Mouse (Mus musculus) liver, embryonic 16.5 days (tissue): Measurements from ENCODE around the gene Dolpp1. TPM values are rescaled to one million over a fixed set of nuclear protein-coding genes. Genes with fewer than 3 reads are reported as not detected.

ENCODE experiments used
- ATAC-seq: fragments of 200-750 bp; cut with Nextera tagmentation; 2 replicates; pipeline ENCODE4 v1.8.0; 2017; ENCODE audit warnings: low read depth, mild to moderate bottlenecking, moderate number of reproducible peaks, moderate library complexity
- H3K27ac ChIP-seq: fragments of 300-500 bp; sonication (generic); 2 replicates; pipeline ENCODE4 v1.5.1; 2014; ENCODE audit warnings: mild to moderate bottlenecking, low read length
- H3K27me3 ChIP-seq: fragments of 300-500 bp; sonication (generic); 2 replicates; pipeline ENCODE4 v1.6.1; 2014; ENCODE audit warnings: low read depth, low read length, mixed read lengths; ENCODE audit not compliant: control insufficient read depth, insufficient read depth
- H3K36me3 ChIP-seq: fragments of 300-500 bp; sonication (generic); 2 replicates; pipeline ENCODE4 v1.6.1; 2014; ENCODE audit warnings: mild to moderate bottlenecking; ENCODE audit not compliant: control insufficient read depth, insufficient read depth
- H3K4me1 ChIP-seq: fragments of 300-500 bp; sonication (generic); 2 replicates; pipeline ENCODE4 v1.6.1; 2014; ENCODE audit warnings: low read depth, low read length, mixed read lengths; ENCODE audit not compliant: control insufficient read depth
- H3K4me2 ChIP-seq: fragments of 300-500 bp; sonication (generic); 2 replicates; pipeline ENCODE4 v1.6.1; 2014; ENCODE audit warnings: low read depth, low read length, mixed read lengths
- H3K4me3 ChIP-seq: fragments of 300-500 bp; sonication (generic); 2 replicates; pipeline ENCODE4 v1.5.1; 2014; ENCODE audit warnings: low read depth, mild to moderate bottlenecking, low read length
- H3K9ac ChIP-seq: fragments of 300-500 bp; sonication (generic); 2 replicates; pipeline ENCODE4 v1.6.1; 2014; ENCODE audit warnings: low read depth, low read length
- H3K9me3 ChIP-seq: fragments of 300-500 bp; sonication (generic); replicated peaks from 2 replicates; pipeline ENCODE4 v1.6.1; 2016; ENCODE audit warnings: low read length; ENCODE audit not compliant: control insufficient read depth
- WGBS: fragments of 180-500 bp; shearing (Covaris S2); extraction: QIAGEN DNeasy Blood & Tissue Kit; methylation state at CpG from one replicate; pipeline ENCODE4 v1.1.7; 2014; ENCODE audit not compliant: insufficient replicate concordance; 5-methylcytosine and 5-hydroxymethylcytosine counted together
- polyA plus RNA-seq: library from polyadenylated mRNA; unstranded; fragments of >200 nt; fragmentation: Nextera tagmentation; extraction: Ambion mirVana; gene quantifications from 2 replicates; pipeline ENCODE4 v1.2.1, GENCODE M21; 2015

The Dolpp1 gene
- polyA plus RNA-seq, 1 experiment from 2014 or later = 16.5 TPM

DNA sequence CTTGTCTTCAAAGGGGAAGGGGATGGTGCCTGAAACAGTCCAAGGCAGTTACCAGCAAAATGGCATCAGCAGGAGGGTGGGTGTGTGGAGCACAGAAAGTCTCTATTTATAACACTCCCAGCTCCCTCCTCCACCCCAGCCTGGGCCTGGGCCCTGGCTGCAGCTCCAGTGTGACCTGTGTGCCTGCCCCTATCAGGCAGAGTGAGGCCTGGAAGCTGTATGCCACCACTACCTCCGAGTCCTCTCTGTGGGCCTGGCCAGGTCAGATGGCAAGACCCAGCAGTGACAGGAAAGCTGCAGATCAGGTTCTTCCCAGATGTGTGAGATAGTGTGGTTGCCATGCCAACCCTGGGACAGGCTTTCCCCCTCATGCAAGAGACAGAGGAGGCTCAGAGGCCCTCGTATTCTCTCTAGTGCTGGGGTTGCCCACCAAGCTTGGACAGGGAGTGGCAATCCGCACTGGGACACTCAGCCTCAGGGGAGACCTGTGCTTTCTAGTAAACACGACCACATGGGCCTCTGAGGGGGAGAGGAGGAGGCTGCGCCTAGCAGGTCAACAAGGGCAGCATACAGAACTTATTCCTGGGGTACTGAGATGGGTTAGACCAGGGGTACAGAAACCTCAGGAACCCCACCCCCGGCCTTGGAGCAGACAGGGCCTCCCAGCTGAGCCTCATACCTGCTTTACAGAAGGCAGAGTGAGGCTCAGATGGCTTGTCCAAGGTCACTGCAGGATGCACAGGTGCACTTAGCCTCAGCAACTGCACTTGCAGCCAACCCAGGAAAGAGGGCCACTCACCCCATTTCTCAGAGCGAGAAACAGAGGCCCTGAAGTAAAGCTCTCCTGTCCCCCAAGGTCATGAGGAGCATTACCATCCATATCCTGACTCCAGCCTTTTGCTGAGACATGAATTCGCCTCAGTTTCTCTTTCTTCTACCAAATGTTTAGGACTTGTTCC, 34.2 kb upstream of the Dolpp1 start:
- Histone ChIP-seq H3K9ac (peak overlapping the region; percentile 6; the same call in 1 of the 2 replicates), H3K9me3 (no peaks in the 10 kb centered on the region), H3K27me3 (no peaks in the 10 kb centered on the region), H3K4me3 (peak overlapping the region; percentile 82), H3K4me1 (peaks cover 22% of the 10 kb centered on the region), H3K27ac (no peak overlapping the region), H3K4me2 (peak overlapping the region; percentile 96), H3K36me3 (no peaks in the 10 kb centered on the region)
- no peak for ATAC-seq
- WGBS = 47% methylated on average over 8 of the region's 8 CpGs

DNA sequence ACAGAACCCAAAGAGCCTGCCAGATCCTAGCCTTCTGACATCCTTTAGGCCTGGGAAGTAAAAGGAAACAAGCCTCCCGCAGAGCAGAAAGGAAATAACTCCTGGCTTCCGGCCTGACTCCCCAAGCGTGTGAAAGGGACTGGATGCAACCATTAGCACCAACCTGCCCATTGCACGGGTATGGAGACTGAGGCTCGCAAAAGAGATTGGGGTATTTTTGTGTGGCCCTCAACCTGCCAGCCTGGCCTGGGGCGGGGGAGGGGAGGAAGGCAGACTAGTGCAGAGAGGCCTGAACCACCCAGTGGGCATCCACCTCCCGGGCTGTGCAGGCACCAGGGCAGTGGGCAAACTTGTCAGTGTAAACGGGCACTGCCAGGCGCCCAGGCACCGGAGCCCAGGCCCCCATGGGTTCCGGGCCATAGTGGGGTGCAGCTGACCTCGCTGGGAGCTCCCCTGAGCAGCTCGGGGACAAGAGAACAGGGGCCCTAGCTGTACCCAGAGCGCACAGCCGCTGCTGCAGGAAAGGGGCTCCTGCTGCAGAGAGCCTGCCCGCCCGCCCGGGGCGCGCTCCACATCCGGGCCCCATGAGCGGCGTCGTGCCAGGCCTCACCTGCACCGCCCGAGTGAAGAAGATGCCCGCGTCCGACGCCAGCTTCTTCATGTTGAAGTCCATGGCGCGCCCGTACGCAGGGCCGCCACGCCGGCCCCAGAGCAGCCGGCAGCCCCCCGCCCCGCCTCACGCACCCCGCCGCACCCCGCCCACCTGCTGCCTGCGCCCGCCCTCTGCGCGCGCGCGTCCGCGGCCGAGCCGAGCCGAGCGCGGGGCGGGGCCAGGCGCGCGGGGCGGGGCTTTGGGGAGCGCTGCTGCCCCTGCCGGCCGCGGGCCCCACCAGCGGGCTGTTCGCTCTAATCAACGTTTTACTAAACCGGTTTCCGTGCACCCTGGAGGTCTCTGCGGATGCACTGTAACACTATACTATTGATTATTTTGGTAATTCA, 33.2 kb upstream of the Dolpp1 start, which contains the start of gene Sh3glb2:
Sh3glb2 (minus strand) TSS at position 805 of the 999 bp plus-strand sequence.
- no peaks in the 10 kb centered on the region for H3K36me3 ChIP-seq
- no peaks in the 10 kb centered on the region for H3K27me3 ChIP-seq
- H3K9me3 ChIP-seq = no peaks in the 10 kb centered on the region
- H3K4me1 ChIP-seq = peaks cover 22% of the 10 kb centered on the region
- no peak within 1 kb of the TSS for H3K27ac ChIP-seq
- ATAC-seq = peak; percentile 62
- peak within 1 kb of the TSS; percentile 82 for H3K9ac ChIP-seq
- peak within 1 kb of the TSS; percentile 82 for H3K4me3 ChIP-seq
- WGBS = 2% methylated on average over 58 of the region's 73 CpGs
- H3K4me2 ChIP-seq = peak within 1 kb of the TSS; percentile 96

DNA sequence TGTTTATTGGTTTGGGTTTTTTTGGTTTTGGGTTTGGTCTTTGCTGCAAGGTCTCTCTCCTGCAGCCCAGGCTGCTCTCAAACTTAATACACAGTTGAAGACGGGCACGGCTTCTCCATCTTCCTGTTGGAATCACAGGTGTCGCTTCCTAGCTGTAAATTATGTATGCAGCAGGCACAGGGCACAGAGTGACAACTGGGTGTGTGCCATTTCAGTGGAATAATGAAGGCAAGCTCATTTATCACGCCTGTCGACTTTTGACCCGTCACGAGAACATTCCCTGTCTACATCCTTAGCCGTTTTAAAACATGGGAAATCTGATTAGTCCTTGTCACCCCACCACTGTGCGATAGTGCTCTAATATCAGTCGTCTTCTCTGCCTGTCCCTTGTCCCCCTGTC, 31.4 kb upstream of the Dolpp1 start:
- H3K36me3 ChIP-seq = no peaks in the 10 kb centered on the region
- H3K9me3 ChIP-seq = no peaks in the 10 kb centered on the region
- WGBS = 72% methylated on average over 10 of the region's 10 CpGs
- no peak overlapping the region for H3K4me2 ChIP-seq
- H3K4me1 ChIP-seq = peaks cover 34% of the 10 kb centered on the region
- H3K4me3 ChIP-seq = no peak overlapping the region
- no peak overlapping the region for H3K9ac ChIP-seq
- H3K27me3 ChIP-seq = no peaks in the 10 kb centered on the region
- no peak overlapping the region for H3K27ac ChIP-seq
- ATAC-seq = no peak

DNA sequence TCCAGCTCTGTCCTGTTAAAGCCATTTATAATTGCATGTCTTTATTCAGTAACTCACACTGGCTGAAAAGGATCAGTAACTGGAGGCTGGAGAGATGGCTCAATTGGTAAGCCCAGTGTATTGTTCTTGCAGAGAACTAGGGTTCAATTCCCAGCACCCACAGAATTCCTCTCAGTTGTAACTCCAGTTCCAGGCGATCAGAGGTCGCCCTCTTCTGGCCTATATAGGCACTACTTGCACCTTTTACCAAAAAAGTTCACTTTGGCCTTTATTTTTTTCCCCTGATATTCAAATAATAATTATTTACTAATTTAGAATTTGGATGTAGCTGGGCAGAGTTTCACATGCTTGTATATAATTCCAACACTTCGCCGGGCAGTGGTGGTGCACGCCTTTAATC, 29.2 kb upstream of the Dolpp1 start:
- ATAC-seq = no peak
- WGBS = 74% methylated on average over 5 of the region's 5 CpGs
- H3K9me3 ChIP-seq = no peaks in the 10 kb centered on the region

DNA sequence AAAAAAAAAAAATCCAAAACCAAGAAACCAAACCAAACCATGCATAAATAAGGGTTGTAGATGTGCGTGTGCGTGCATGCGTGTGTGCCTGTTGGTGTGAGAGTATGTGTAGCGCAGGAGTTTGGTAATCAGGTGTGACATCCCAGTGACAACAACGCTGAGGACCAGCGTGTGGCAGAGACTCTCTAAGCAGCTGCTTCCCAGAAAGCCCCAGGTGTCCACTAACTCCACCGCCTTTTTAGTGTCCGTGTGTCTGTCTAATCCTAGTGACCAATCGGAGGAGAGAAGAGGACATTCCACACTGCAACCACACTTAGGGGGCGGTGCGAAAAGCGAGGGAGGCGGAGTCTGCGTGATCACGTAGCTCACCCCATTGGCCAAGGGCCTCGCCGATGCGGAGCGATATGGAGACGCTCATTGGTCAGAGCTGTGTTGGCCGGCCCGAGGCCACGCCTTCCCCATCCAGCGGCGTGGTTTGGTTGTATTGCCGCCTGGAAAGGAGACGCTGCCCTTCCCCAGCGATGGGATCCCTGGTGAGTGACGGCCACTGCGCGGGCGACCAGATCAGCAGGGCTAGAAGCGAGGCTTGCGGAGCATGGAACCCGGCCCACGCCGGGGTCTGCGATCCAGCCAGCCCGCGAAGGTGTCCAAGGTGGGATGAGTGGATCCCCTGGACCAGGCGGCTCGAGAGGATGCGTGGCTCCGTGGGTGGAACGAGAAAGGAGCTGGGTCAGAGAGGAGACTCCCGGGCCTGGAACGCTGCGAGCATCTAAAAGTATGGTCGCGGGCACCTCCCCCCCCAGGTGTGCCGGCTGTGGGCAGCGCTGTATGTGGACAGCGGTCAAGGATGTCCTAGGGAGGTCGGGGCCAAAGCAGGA, 28.0 kb upstream of the Dolpp1 start, which contains the start of gene Miga2:
Miga2 (plus strand) TSS at position 461 of the 878 bp plus-strand sequence.
- H3K4me1 ChIP-seq = peaks cover 19% of the 10 kb centered on the region
- ATAC-seq = peak; percentile 98
- peak within 1 kb of the TSS; percentile 88 for H3K9ac ChIP-seq
- H3K27me3 ChIP-seq = no peaks in the 10 kb centered on the region
- under 1% methylated on average over 54 of the region's 54 CpGs for WGBS
- no peaks in the 10 kb centered on the region for H3K9me3 ChIP-seq
- peaks cover 5% of the 10 kb centered on the region; the same call in 1 of the 2 replicates for H3K36me3 ChIP-seq
- peak within 1 kb of the TSS; percentile 67 for H3K27ac ChIP-seq
- H3K4me2 ChIP-seq = peak within 1 kb of the TSS; percentile 83
- peak within 1 kb of the TSS; percentile 91 for H3K4me3 ChIP-seq

More for the DNA sequence above, 29.2 kb upstream of the Dolpp1 start:
- Histone ChIP-seq H3K36me3 (no peaks in the 10 kb centered on the region), H3K4me2 (no peak overlapping the region), H3K4me3 (no peak overlapping the region), H3K27me3 (no peaks in the 10 kb centered on the region), H3K27ac (no peak overlapping the region), H3K4me1 (peaks cover 29% of the 10 kb centered on the region), H3K9ac (no peak overlapping the region)

DNA sequence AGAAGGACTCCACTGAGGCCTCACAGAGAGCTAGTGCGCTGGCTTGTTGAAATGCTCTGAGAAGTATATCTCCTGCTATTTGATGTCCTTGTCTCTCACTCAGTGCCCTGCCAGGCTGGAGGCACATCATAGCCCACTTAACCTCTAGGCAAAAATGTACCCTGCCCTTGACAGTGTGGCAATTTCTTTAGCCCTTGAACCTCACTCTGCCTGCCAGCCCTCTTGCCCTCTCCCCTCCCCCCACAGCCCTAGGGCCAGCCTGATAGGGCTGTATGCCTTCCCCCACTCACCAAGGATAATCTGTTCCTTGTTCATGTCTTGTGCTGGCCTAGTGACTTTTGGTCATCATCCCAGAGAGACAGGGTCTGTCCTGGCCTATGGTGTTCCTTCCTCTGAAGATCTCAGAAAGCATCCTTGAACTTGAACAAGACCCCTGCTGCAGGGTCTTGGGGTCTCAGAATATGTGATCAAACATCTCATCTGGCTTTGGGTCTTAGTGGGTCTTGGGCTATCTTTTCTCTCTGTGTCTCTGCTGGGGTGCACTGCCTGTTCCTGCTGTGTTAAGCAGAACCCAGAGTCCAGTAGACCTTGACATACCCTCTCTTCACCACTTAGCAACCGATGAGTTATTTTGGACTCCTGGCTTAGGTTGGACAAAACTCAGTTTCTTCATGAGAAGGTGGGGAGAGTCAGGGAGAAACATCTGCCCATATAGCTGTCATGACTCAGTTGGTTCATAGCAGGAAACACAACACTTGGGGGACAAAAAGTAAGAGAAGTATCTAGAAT, 26.6 kb upstream of the Dolpp1 start:
- WGBS = 76% methylated on average over 2 of the region's 2 CpGs
- Histone ChIP-seq H3K4me1 (peaks cover 13% of the 10 kb centered on the region), H3K27me3 (no peaks in the 10 kb centered on the region), H3K9ac (peak overlapping the region; percentile 88), H3K27ac (0 out of 2 replicates have a peak overlapping the region, but pooled peaks have one; percentile 16), H3K4me3 (peak overlapping the region; percentile 91), H3K36me3 (peaks cover 9% of the 10 kb centered on the region), H3K9me3 (no peaks in the 10 kb centered on the region), H3K4me2 (peak overlapping the region; percentile 83)
- no peak for ATAC-seq

DNA sequence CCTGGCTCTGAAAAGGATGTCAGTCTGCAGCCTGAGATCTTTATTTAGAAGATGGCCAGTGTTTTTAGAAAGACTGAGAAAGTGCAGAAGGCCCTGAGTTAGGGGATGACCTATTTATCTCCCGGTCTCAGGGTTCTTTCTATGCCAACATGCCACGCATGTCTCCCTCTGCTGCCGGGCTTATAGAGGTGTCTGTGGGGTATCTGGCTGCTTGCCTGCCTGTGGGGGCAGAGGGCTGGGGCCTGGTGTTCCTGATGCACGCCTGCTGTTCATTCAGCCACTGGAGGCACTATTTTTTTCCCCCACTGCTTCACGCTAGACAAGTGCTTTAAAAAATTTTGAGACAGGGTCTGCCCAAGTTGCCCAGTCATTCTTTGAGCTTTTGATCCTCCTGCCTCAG, 25.9 kb upstream of the Dolpp1 start:
- Histone ChIP-seq H3K27me3 (no peaks in the 10 kb centered on the region), H3K4me2 (no peak overlapping the region), H3K4me3 (no peak overlapping the region), H3K9ac (no peak overlapping the region), H3K9me3 (no peaks in the 10 kb centered on the region), H3K36me3 (peaks cover 9% of the 10 kb centered on the region), H3K27ac (no peak overlapping the region), H3K4me1 (peaks cover 13% of the 10 kb centered on the region)
- 55% methylated on average over 5 of the region's 5 CpGs for WGBS
- ATAC-seq = no peak
